Mouse (Mus musculus): ENCODE results near the gene Atp6v1e2. TPM values are rescaled to one million over a fixed set of nuclear protein-coding genes. Genes with fewer than 3 reads are reported as not detected.

Gene Atp6v1e2
- polyA plus RNA-seq, 1 experiment: not detected

GRCm38 (mm10) chr17:86899821-86900220 is 47.9 kb downstream of the Atp6v1e2 start:
- no peak for DNase-seq (ENCODE audit: low read depth)
- TF ChIP-seq CTCF (IDR thresholded peaks at IDR 0.05; ENCODE audit: borderline replicate concordance, extremely low read depth, insufficient read depth, insufficient read length): no peak
- no peak for TF ChIP-seq POLR2A (IDR thresholded peaks at IDR 0.05; ENCODE audit: borderline replicate concordance, extremely low read depth, insufficient read depth, insufficient read length, poor library complexity, severe bottlenecking)

GRCm38 (mm10) chr17:86897486-86898165 is 50.1 kb downstream of the Atp6v1e2 start:
- TF ChIP-seq POLR2A (IDR thresholded peaks at IDR 0.05; ENCODE audit: borderline replicate concordance, extremely low read depth, insufficient read depth, insufficient read length, poor library complexity, severe bottlenecking) (no peak), CTCF (IDR thresholded peaks at IDR 0.05; ENCODE audit: borderline replicate concordance, extremely low read depth, insufficient read depth, insufficient read length) (no peak)
- DNase-seq (ENCODE audit: low read depth): peak; percentile 13

- TF ChIP-seq POLR2A (IDR thresholded peaks at IDR 0.05; ENCODE audit: borderline replicate concordance, extremely low read depth, insufficient read depth, insufficient read length, poor library complexity, severe bottlenecking): no peak
- no peak for TF ChIP-seq CTCF (IDR thresholded peaks at IDR 0.05; ENCODE audit: borderline replicate concordance, extremely low read depth, insufficient read depth, insufficient read length)
- DNase-seq (ENCODE audit: low read depth): no peak
Observed at GRCm38 (mm10) chr17:86895191-86895590, 52.5 kb downstream of the Atp6v1e2 start.

Other genes starting within 250 kb of the Atp6v1e2 start
- gene Epas1, start 194.2 kb downstream of the Atp6v1e2 start, polyA plus RNA-seq (2012; rRNA removed): 7.4 and 19.2 TPM in 2 replicates
- gene Tmem247, start 30.5 kb downstream of the Atp6v1e2 start, polyA plus RNA-seq (2012; rRNA removed): not detected in 2 replicates
- 15.6 and 19.3 TPM in 2 replicates for gene Rhoq, start 15.2 kb upstream of the Atp6v1e2 start, polyA plus RNA-seq (2012; rRNA removed)
- 21.6 and 32.7 TPM in 2 replicates for gene Pigf, start 77.5 kb upstream of the Atp6v1e2 start, polyA plus RNA-seq (2012; rRNA removed)
- 77.1 and 77.5 TPM in 2 replicates for gene Cript, start 77.7 kb upstream of the Atp6v1e2 start, polyA plus RNA-seq (2012; rRNA removed)
- 15.6 and 23.0 TPM in 2 replicates for gene Socs5, start 159.8 kb upstream of the Atp6v1e2 start, polyA plus RNA-seq (2012; rRNA removed)

Measured in brain, embryonic 14.5 days (tissue).